ENCODE assay signal across 8 mouse cellular contexts in genomic region chr11:114667932-114668285, GRCm38 (mm10). TPM values are rescaled to one million over a fixed set of nuclear protein-coding genes. Genes with fewer than 3 reads are reported as not detected.
DNase-seq lines count a peak whose midpoint lies in the region; ATAC-seq and TF ChIP-seq lines count a peak whose summit lies in the region.
"Not testable (repeated sequence)": the region's sequence is repeated elsewhere in the genome, so short reads cannot be mapped to it uniquely, and the experiment has no call there.

No protein-coding gene starts in this region.

- peak; percentile 54 for TF ChIP-seq CTCF in liver, postnatal 0 days (IDR thresholded peaks at IDR 0.05; ENCODE audit: low read depth)

- peak; percentile 79 for DNase-seq in 416B (ENCODE audit: low read depth)
- peak; percentile 26 for DNase-seq in adipocyte (ENCODE audit: low spot score)
- DNase-seq in cerebellum, postnatal 14 days = peak; percentile 67 to 72
- DNase-seq in kidney, postnatal 14 days = peak; percentile 46
- not testable (repeated sequence) for DNase-seq in liver, postnatal 0 days
- peak; percentile 34 for DNase-seq in testis, postnatal 14 days (ENCODE audit: low spot score)

- H3K4me1 ChIP-seq in forebrain, embryonic 15.5 days = peaks cover 17% of the 10 kb centered on the region
- peaks cover 16% of the 10 kb centered on the region for H3K4me1 ChIP-seq in liver, postnatal 0 days (ENCODE audit: insufficient read depth)
- H3K4me1 ChIP-seq in midbrain, embryonic 15.5 days = peaks cover 21% of the 10 kb centered on the region

- H3K4me3 ChIP-seq in forebrain, embryonic 15.5 days; liver, postnatal 0 days (ENCODE audit: low read depth, low read length); midbrain, embryonic 15.5 days: not testable (repeated sequence)

- not testable (repeated sequence) for H3K9ac ChIP-seq in forebrain, embryonic 15.5 days (replicated peaks); liver, postnatal 0 days (replicated peaks); midbrain, embryonic 15.5 days

- not testable (repeated sequence) for H3K27ac ChIP-seq in forebrain, embryonic 15.5 days (replicated peaks); liver, postnatal 0 days (ENCODE audit: low read depth); midbrain, embryonic 15.5 days

- 0 out of 2 replicates have a peak, but pooled peaks have one; percentile 20 for ATAC-seq in forebrain, embryonic 15.5 days (replicated peaks)
- not testable (repeated sequence) for ATAC-seq in liver, postnatal 0 days
- 0 out of 2 replicates have a peak, but pooled peaks have one; percentile 16 for ATAC-seq in midbrain, embryonic 15.5 days (replicated peaks)

- H3K36me3 ChIP-seq in forebrain, embryonic 15.5 days = peaks cover 27% of the 10 kb centered on the region
- peaks cover 26% of the 10 kb centered on the region for H3K36me3 ChIP-seq in liver, postnatal 0 days (replicated peaks; ENCODE audit: insufficient read depth, low read length)
- peaks cover 10% of the 10 kb centered on the region; the same call in 1 of the 2 replicates for H3K36me3 ChIP-seq in midbrain, embryonic 15.5 days (replicated peaks)

- H3K9me3 ChIP-seq in forebrain, embryonic 15.5 days; liver, postnatal 0 days (ENCODE audit: low read length); midbrain, embryonic 15.5 days: not testable (repeated sequence)

- TF ChIP-seq EP300 in liver, postnatal 0 days (IDR thresholded peaks at IDR 0.05; ENCODE audit: low read depth) = not testable (repeated sequence)

- WGBS in forebrain, embryonic 15.5 days = 31% methylated on average over 11 of the region's 11 CpGs
- WGBS in liver, postnatal 0 days (ENCODE audit: insufficient replicate concordance) = 25% methylated on average over 11 of the region's 11 CpGs
- WGBS in midbrain, embryonic 15.5 days = 33% methylated on average over 11 of the region's 11 CpGs

- not testable (repeated sequence) for H3K4me2 ChIP-seq in forebrain, embryonic 15.5 days (replicated peaks); liver, postnatal 0 days (ENCODE audit: low read depth, low read length); midbrain, embryonic 15.5 days

- not testable (repeated sequence) for H3K27me3 ChIP-seq in forebrain, embryonic 15.5 days; liver, postnatal 0 days (ENCODE audit: insufficient read depth, low read length); midbrain, embryonic 15.5 days (replicated peaks)

RNA-seq across cellular contexts. Expression of gene Rpl38, which starts 0.4 kb away (rescaled TPM):
- 787 and 864 TPM in 2 replicates for polyA plus RNA-seq in forebrain, embryonic 15.5 days (2015; fragmentation: Nextera tagmentation; extraction: Ambion mirVana)
- polyA plus RNA-seq in liver, postnatal 0 days (2015; fragmentation: Nextera tagmentation; extraction: Ambion mirVana) = 793 and 837 TPM in 2 replicates
- polyA plus RNA-seq in midbrain, embryonic 15.5 days (2015; fragmentation: Nextera tagmentation; extraction: Ambion mirVana) = 628 and 640 TPM in 2 replicates

RNA-seq across cellular contexts. Expression of gene Ttyh2, which starts 7.3 kb away (rescaled TPM):
- 23.1 and 24.1 TPM in 2 replicates for polyA plus RNA-seq in forebrain, embryonic 15.5 days (2015; fragmentation: Nextera tagmentation; extraction: Ambion mirVana)
- polyA plus RNA-seq in liver, postnatal 0 days (2015; fragmentation: Nextera tagmentation; extraction: Ambion mirVana) = 22.1 and 23.7 TPM in 2 replicates
- polyA plus RNA-seq in midbrain, embryonic 15.5 days (2015; fragmentation: Nextera tagmentation; extraction: Ambion mirVana) = 29.4 and 32.3 TPM in 2 replicates

RNA-seq across cellular contexts. Expression of gene Dnaic2, which starts 59.3 kb away (rescaled TPM):
- 1.9 and 2.6 TPM in 2 replicates for polyA plus RNA-seq in forebrain, embryonic 15.5 days (2015; fragmentation: Nextera tagmentation; extraction: Ambion mirVana)
- 0.13 TPM in 1 of 2 replicates, not detected in the other for polyA plus RNA-seq in liver, postnatal 0 days (2015; fragmentation: Nextera tagmentation; extraction: Ambion mirVana)
- polyA plus RNA-seq in midbrain, embryonic 15.5 days (2015; fragmentation: Nextera tagmentation; extraction: Ambion mirVana) = 3.0 and 3.4 TPM in 2 replicates
